9 mouse cellular contexts compared by ENCODE assay signal in genomic region chr12:81332875-81333421, GRCm38 (mm10). TPM values are rescaled to one million over a fixed set of nuclear protein-coding genes. Genes with fewer than 3 reads are reported as not detected.
DNase-seq lines count a peak whose midpoint lies in the region; ATAC-seq lines count a peak whose summit lies in the region.
"Had no signal": no experiment of that assay in that cellular context is flagged by ENCODE, and none has a peak within 500 bp of the region (broad histone marks: within the 10 kb centered on the region; RNA-seq: fewer than 3 reads in every experiment).

Gene Slc8a3, minus strand, starts transcription at chr12:81333180.

- H3K9ac ChIP-seq in forebrain, embryonic 14.5 days (ENCODE audit: low read length) = peak within 1 kb of the TSS; percentile 84
- peak within 1 kb of the TSS; percentile 79 for H3K9ac ChIP-seq in hindbrain, embryonic 11.5 days (ENCODE audit: low read depth, low read length)
- peak within 1 kb of the TSS; percentile 81 for H3K9ac ChIP-seq in midbrain, embryonic 15.5 days

- ATAC-seq in cerebellum, adult (ENCODE audit: insufficient number of reproducible peaks, low FRiP score, low TSS enrichment) = peak; percentile 85
- peak; percentile 77 for ATAC-seq in forebrain, embryonic 14.5 days
- ATAC-seq in hindbrain, embryonic 11.5 days (ENCODE audit: low FRiP score) = peak; percentile 79
- ATAC-seq in midbrain, embryonic 15.5 days (replicated peaks) = peak; percentile 82
- no peak for ATAC-seq in megakaryocyte, adult 5-6 weeks (ENCODE audit: poor library complexity, severe bottlenecking)

- peak; percentile 18 for DNase-seq in WW6 (ENCODE audit: low read depth, low spot score)
- DNase-seq in forebrain, embryonic 14.5 days (ENCODE audit: low spot score) = peak; percentile 80
- DNase-seq in hindbrain, embryonic 11.5 days (ENCODE audit: low spot score) = peak; percentile 69
- DNase-seq in left cerebral cortex, postnatal 4 days = peak; percentile 52
- peak; percentile 12 for DNase-seq in testis, postnatal 14 days (ENCODE audit: low spot score)

- H3K36me3 ChIP-seq in forebrain, embryonic 14.5 days (ENCODE audit: control insufficient read depth, insufficient read depth, low read length) = no peaks in the 10 kb centered on the region
- no peaks in the 10 kb centered on the region for H3K36me3 ChIP-seq in hindbrain, embryonic 11.5 days (ENCODE audit: control insufficient read depth, insufficient read depth, low read length)
- no peaks in the 10 kb centered on the region for H3K36me3 ChIP-seq in midbrain, embryonic 15.5 days (replicated peaks)

- no peaks in the 10 kb centered on the region for H3K4me1 ChIP-seq in forebrain, embryonic 14.5 days (ENCODE audit: control insufficient read depth, insufficient read depth, low read length)
- H3K4me1 ChIP-seq in hindbrain, embryonic 11.5 days (replicated peaks; ENCODE audit: control insufficient read depth, insufficient read depth, low read length) = no peaks in the 10 kb centered on the region
- H3K4me1 ChIP-seq in midbrain, embryonic 15.5 days = peaks cover 18% of the 10 kb centered on the region

- H3K4me2 ChIP-seq in forebrain, embryonic 14.5 days (ENCODE audit: low read length) = peak within 1 kb of the TSS; percentile 95
- peak within 1 kb of the TSS; percentile 97 for H3K4me2 ChIP-seq in hindbrain, embryonic 11.5 days (replicated peaks; ENCODE audit: low read depth, low read length)
- H3K4me2 ChIP-seq in midbrain, embryonic 15.5 days = peak within 1 kb of the TSS; percentile 83

- H3K27ac ChIP-seq in forebrain, embryonic 14.5 days (ENCODE audit: low read depth, low read length) = peak within 1 kb of the TSS; percentile 86
- H3K27ac ChIP-seq in hindbrain, embryonic 11.5 days (ENCODE audit: low read depth, low read length) = peak within 1 kb of the TSS; percentile 36; the same call in 1 of the 2 replicates
- peak within 1 kb of the TSS; percentile 90 for H3K27ac ChIP-seq in midbrain, embryonic 15.5 days

- peaks cover 6% of the 10 kb centered on the region; the same call in 1 of the 2 replicates for H3K27me3 ChIP-seq in forebrain, embryonic 14.5 days (replicated peaks; ENCODE audit: control insufficient read depth, insufficient read depth, low read length)
- H3K27me3 ChIP-seq in hindbrain, embryonic 11.5 days (ENCODE audit: control insufficient read depth, insufficient read depth, low read length) = peaks cover 3% of the 10 kb centered on the region; the same call in 1 of the 2 replicates
- H3K27me3 ChIP-seq in midbrain, embryonic 15.5 days (replicated peaks) = peaks cover 7% of the 10 kb centered on the region

- peak within 1 kb of the TSS; percentile 65 for H3K4me3 ChIP-seq in forebrain, embryonic 14.5 days (ENCODE audit: low read depth, low read length)
- H3K4me3 ChIP-seq in hindbrain, embryonic 11.5 days (ENCODE audit: low read depth, low read length) = peak within 1 kb of the TSS; percentile 60
- H3K4me3 ChIP-seq in midbrain, embryonic 15.5 days = peak within 1 kb of the TSS; percentile 62

- no peaks in the 10 kb centered on the region for H3K9me3 ChIP-seq in forebrain, embryonic 14.5 days (replicated peaks; ENCODE audit: control insufficient read depth, low read length)
- no peaks in the 10 kb centered on the region for H3K9me3 ChIP-seq in hindbrain, embryonic 11.5 days (ENCODE audit: control insufficient read depth, low read length)
- no peaks in the 10 kb centered on the region for H3K9me3 ChIP-seq in midbrain, embryonic 15.5 days

- intact Hi-C loops in left cerebral cortex, postnatal 4 days (cut with DNase I) = no loop called here

- 1% methylated on average over 44 of the region's 47 CpGs for WGBS in forebrain, embryonic 14.5 days
- 0% methylated on average over 30 of the region's 47 CpGs for WGBS in hindbrain, embryonic 11.5 days
- WGBS in midbrain, embryonic 15.5 days = under 1% methylated on average over 47 of the region's 47 CpGs

RNA-seq across cellular contexts. Expression of gene Slc8a3, which starts in this region (rescaled TPM):
- 2.3 and 3.5 TPM in 2 replicates for polyA plus RNA-seq in forebrain, embryonic 14.5 days (2014; fragmentation: Nextera tagmentation; extraction: Ambion mirVana)
- polyA plus RNA-seq in hindbrain, embryonic 11.5 days (2014; fragmentation: Nextera tagmentation; extraction: Ambion mirVana) = 1.6 and 1.7 TPM in 2 replicates
- 10 to 100 TPM; 28.8 to 35.6 TPM for total RNA-seq in left cerebral cortex, postnatal 4 days (2021)
- polyA plus RNA-seq in midbrain, embryonic 15.5 days (2015; fragmentation: Nextera tagmentation; extraction: Ambion mirVana) = 9.5 and 9.6 TPM in 2 replicates
- not detected in 2 replicates for total RNA-seq in megakaryocyte, adult 5-6 weeks (2015)
- total RNA-seq in megakaryocyte, adult 5-6 weeks (2017) = not detected in 2 replicates
- total RNA-seq: common myeloid progenitor, adult 5-6 weeks had no signal

Comparison
In these comparisons a context has a peak if more than half of its experiments do, and no peak if none do; other contexts are left out.
1. RNA of gene Slc8a3 (total RNA-seq): 28.8 to 35.6 TPM in left cerebral cortex, postnatal 4 days; not detected in megakaryocyte, adult 5-6 weeks; every median in the first group is over 10 times any median in the second.
2. DNase-seq: peak in every context shown above with its lines; median percentile 80 in forebrain, embryonic 14.5 days; 69 in hindbrain, embryonic 11.5 days; 52 in left cerebral cortex, postnatal 4 days; 18 in WW6; 12 in testis, postnatal 14 days.
3. H3K27ac ChIP-seq: peak in every context shown above with its lines; median percentile 90 in midbrain, embryonic 15.5 days; 86 in forebrain, embryonic 14.5 days; 36 in hindbrain, embryonic 11.5 days.
4. Peak in every context shown above with its lines, with median percentiles within 50 percentile points of each other: H3K4me2 ChIP-seq, H3K4me3 ChIP-seq and H3K9ac ChIP-seq.